Mouse (Mus musculus) forebrain, embryonic 16.5 days (tissue): ENCODE measurements around the gene Tmem259. TPM values are rescaled to one million over a fixed set of nuclear protein-coding genes. Genes with fewer than 3 reads are reported as not detected.

Experiments
- ATAC-seq: fragments of 200-750 bp; cut with Nextera tagmentation; 2 replicates; pipeline ENCODE4 v1.8.0; 2017; ENCODE audit warnings: mild to moderate bottlenecking, moderate library complexity
- H3K27ac ChIP-seq: fragments of 300-500 bp; sonication (generic); 2 replicates; pipeline ENCODE4 v1.5.1; 2014; ENCODE audit warnings: low read length, control low read depth
- H3K27me3 ChIP-seq: fragments of 300-500 bp; sonication (generic); replicated peaks from 2 replicates; pipeline ENCODE4 v1.6.1; 2014; ENCODE audit warnings: low read length; ENCODE audit not compliant: control insufficient read depth, insufficient read depth
- H3K36me3 ChIP-seq: fragments of 300-500 bp; sonication (generic); 2 replicates; pipeline ENCODE4 v1.6.1; 2014; ENCODE audit not compliant: control insufficient read depth, insufficient read depth
- H3K4me1 ChIP-seq: fragments of 300-500 bp; sonication (generic); replicated peaks from 2 replicates; pipeline ENCODE4 v1.6.1; 2014; ENCODE audit warnings: low read length; ENCODE audit not compliant: control insufficient read depth, insufficient read depth
- H3K4me2 ChIP-seq: fragments of 300-500 bp; sonication (generic); 2 replicates; pipeline ENCODE4 v1.6.1; 2014; ENCODE audit warnings: mild to moderate bottlenecking, low read length, control low read depth
- H3K4me3 ChIP-seq: fragments of 300-500 bp; sonication (generic); replicated peaks from 2 replicates; pipeline ENCODE4 v1.5.1; 2014; ENCODE audit warnings: mild to moderate bottlenecking, low read length, control low read depth
- H3K9ac ChIP-seq: fragments of 300-500 bp; sonication (generic); replicated peaks from 2 replicates; pipeline ENCODE4 v1.6.1; 2014; ENCODE audit warnings: low read depth, low read length, control low read depth
- H3K9me3 ChIP-seq: fragments of 300-500 bp; sonication (generic); 2 replicates; pipeline ENCODE4 v1.6.1; 2016; ENCODE audit warnings: low read length; ENCODE audit not compliant: control insufficient read depth
- WGBS: fragments of 180-500 bp; shearing (Covaris S2); extraction: QIAGEN DNeasy Blood & Tissue Kit; methylation state at CpG from one replicate; pipeline ENCODE4 v1.1.7; 2014; 5-methylcytosine and 5-hydroxymethylcytosine counted together
- polyA plus RNA-seq: library from polyadenylated mRNA; unstranded; fragments of >200 nt; fragmentation: Nextera tagmentation; extraction: Ambion mirVana; gene quantifications from 2 replicates; pipeline ENCODE4 v1.2.1, GENCODE M21; 2015

Gene Tmem259
- polyA plus RNA-seq, 1 experiment from 2014 or later: 12.8 TPM

DNA sequence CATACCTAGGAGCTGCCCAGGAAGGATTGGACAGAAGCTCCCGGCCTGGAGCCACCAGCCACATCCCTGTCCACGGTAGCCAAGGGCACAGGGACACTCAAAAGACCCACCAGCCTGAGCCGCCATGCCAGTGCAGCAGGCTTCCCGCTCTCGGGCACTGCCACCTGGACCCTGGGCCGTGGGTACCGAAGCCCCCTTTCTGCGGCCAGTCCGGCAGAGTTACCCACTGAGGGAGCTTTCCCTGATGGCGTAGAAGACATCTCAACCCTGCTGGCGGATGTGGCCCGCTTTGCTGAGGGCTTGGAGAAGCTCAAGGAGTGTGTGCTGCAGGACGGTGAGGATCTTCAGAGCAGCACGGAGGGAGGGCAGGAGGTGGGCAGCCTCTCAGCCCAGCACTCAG lies 33.6 kb upstream of the Tmem259 start:
- H3K4me3 ChIP-seq: no peak overlapping the region
- H3K27ac ChIP-seq: no peak overlapping the region
- H3K9me3 ChIP-seq: no peaks in the 10 kb centered on the region
- WGBS: 80% methylated on average over 14 of the region's 14 CpGs
- no peak overlapping the region for H3K4me2 ChIP-seq
- no peaks in the 10 kb centered on the region for H3K36me3 ChIP-seq
- no peaks in the 10 kb centered on the region for H3K4me1 ChIP-seq
- H3K27me3 ChIP-seq: peaks cover 54% of the 10 kb centered on the region
- H3K9ac ChIP-seq: no peak overlapping the region
- ATAC-seq: no peak

DNA sequence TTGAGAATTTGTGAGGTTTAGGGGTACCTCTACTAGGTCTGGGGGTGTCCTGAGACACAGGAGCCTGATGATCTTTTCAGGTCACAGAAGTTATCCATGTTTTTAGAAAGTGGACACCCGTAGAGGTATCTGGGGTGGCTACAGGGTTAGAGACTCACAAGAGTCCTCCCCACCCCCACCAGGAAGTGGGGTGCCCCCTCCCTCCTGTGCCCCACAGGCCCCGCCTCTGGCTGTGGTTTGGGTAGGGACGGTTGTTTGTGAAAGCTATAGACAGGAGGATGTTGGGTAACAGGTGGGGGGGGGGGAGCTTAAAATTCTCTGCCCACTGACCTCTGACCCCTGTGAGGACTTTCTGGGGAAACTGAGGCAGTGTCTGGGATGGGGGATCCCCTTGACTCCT lies 33.2 kb upstream of the Tmem259 start:
- ATAC-seq: no peak
- Histone ChIP-seq H3K9ac (no peak overlapping the region), H3K27ac (no peak overlapping the region), H3K27me3 (peaks cover 58% of the 10 kb centered on the region), H3K36me3 (no peaks in the 10 kb centered on the region), H3K9me3 (no peaks in the 10 kb centered on the region), H3K4me2 (no peak overlapping the region), H3K4me3 (no peak overlapping the region), H3K4me1 (no peaks in the 10 kb centered on the region)
- WGBS: 80% methylated on average over 3 of the region's 3 CpGs

DNA sequence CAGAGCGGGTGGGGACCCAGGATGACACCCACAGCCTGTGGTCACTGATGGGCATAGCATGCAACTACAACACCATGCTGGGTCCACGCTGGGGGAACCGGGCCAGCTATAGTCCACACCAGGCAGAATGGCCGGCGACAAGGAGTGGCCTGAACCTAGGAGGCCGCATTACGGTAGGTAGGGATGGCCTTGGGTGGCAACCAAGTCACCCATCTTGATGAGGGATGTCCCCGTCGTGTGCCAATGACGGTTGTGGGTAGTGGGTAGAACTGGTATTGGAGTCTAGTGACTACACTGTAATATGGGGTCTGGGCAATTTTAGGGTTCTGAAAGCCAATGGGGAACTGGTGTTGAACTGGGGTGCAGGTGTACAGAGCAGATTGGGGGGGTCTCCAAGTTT lies 32.8 kb upstream of the Tmem259 start:
- Histone ChIP-seq H3K4me2 (no peak overlapping the region), H3K27me3 (peaks cover 62% of the 10 kb centered on the region), H3K4me3 (no peak overlapping the region), H3K27ac (no peak overlapping the region), H3K36me3 (no peaks in the 10 kb centered on the region), H3K9me3 (no peaks in the 10 kb centered on the region; the same call in 1 of the 2 replicates), H3K9ac (no peak overlapping the region), H3K4me1 (no peaks in the 10 kb centered on the region)
- ATAC-seq: no peak
- WGBS: 84% methylated on average over 10 of the region's 10 CpGs

DNA sequence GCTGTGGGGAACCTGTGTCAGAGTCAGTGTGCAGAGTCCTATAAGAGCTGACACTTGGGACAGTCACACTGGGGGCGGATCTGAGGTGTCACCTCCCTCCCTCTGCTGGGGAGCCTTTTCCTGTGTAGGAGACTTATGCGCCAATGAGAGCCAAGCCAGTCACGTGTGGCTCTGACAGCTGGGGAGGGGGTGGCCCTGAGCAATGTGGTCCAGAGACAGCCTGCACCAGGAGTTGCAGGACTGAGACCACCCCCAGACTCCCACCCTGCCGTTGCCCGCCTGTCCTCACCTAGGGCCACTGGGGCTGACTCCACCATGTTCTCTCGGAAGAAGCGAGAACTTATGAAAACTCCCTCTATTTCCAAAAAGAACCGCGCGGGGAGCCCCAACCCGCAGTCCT lies 32.4 kb upstream of the Tmem259 start, which contains the start of gene Arhgap45:
Gene Arhgap45, plus strand, starts transcription at position 143 of the 400 bp plus-strand sequence.
- peaks cover 65% of the 10 kb centered on the region for H3K27me3 ChIP-seq
- no peak for ATAC-seq
- H3K9me3 ChIP-seq: no peaks in the 10 kb centered on the region; the same call in 1 of the 2 replicates
- no peak within 1 kb of the TSS for H3K27ac ChIP-seq
- no peak within 1 kb of the TSS for H3K4me2 ChIP-seq
- no peaks in the 10 kb centered on the region for H3K4me1 ChIP-seq
- WGBS: 70% methylated on average over 11 of the region's 11 CpGs
- H3K36me3 ChIP-seq: no peaks in the 10 kb centered on the region
- H3K4me3 ChIP-seq: no peak within 1 kb of the TSS
- H3K9ac ChIP-seq: no peak within 1 kb of the TSS

DNA sequence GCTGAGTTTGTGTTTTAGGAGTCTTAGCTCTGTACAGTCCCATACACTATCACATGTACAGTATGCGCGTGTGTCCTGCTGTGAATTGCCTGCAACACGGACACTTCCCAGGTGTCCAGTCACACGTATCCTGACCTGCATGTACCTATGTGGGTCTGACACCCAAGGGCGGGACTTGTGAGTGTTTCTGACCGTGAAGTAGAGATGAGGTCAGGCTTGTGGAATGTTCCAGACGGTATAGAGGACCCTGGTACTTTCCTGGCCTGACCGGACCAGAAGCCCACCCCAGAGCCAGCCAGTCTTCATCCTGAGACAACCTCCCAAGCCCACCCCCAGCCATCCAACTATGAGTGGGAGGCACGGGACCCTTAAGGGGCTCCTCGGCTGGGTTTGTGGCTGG lies 31.5 kb upstream of the Tmem259 start:
- Histone ChIP-seq H3K27me3 (peaks cover 62% of the 10 kb centered on the region), H3K27ac (no peak overlapping the region), H3K4me3 (no peak overlapping the region), H3K9ac (no peak overlapping the region), H3K9me3 (peaks cover 7% of the 10 kb centered on the region), H3K4me1 (no peaks in the 10 kb centered on the region), H3K4me2 (no peak overlapping the region), H3K36me3 (peaks cover 5% of the 10 kb centered on the region; the same call in 1 of the 2 replicates)
- 79% methylated on average over 10 of the region's 10 CpGs for WGBS
- no peak for ATAC-seq

DNA sequence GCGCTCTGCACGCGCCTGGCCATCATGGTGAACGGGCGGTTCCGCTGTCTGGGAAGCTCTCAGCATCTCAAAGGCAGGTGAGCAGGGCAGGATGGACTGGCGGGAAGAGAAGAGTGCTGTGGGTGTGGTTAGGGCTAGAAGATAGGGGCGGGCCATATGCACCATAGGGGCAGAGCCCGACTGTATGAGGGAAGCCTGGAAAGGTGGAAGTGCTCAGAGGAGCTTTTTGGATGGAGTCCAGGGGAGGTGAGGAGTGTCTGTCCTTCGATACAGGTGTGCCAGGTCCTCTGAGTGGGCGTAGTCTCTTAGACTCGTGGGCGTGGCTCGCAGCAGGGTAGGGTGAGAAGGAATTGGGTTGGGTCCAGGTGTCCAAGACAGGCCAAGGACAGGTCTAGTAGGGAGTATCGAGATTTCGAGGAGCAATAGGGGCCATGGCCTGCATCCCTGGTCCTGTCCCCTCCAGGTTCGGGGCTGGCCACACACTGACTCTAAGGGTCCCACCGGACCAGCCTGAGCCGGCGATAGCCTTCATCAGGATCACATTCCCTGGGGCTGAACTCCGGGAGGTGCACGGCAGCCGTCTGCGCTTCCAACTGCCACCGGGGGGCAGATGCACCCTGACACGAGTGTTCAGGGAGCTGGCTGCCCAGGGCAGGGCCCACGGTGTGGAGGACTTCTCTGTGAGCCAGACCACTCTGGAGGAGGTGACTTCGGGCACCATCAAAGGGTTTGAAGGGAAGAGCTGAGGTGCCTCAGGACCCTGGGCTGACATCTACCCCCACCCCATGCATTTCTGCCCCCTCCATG lies 30.6 kb upstream of the Tmem259 start:
- WGBS: 21% methylated on average over 28 of the region's 28 CpGs

DNA sequence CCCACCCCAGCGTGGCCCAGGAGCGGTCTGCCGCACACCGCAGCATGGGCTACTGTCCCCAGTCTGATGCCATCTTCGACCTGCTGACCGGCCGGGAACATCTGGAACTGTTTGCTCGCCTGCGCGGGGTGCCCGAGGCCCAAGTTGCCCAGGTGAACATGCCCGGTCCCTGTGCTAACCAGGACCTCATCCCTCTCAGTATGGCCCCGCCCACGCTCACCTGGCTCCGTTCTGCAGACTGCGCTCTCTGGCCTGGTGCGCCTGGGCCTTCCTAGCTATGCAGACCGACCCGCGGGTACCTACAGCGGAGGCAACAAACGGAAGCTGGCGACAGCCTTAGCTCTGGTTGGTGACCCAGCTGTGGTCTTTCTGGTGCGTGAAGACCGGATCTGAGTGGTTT lies 29.5 kb upstream of the Tmem259 start:
- no peak for ATAC-seq
- H3K9ac ChIP-seq: no peak overlapping the region
- H3K27me3 ChIP-seq: peaks cover 52% of the 10 kb centered on the region
- no peak overlapping the region for H3K4me2 ChIP-seq
- H3K4me1 ChIP-seq: no peaks in the 10 kb centered on the region
- no peak overlapping the region for H3K27ac ChIP-seq
- peaks cover 18% of the 10 kb centered on the region for H3K9me3 ChIP-seq
- H3K4me3 ChIP-seq: no peak overlapping the region
- peaks cover 7% of the 10 kb centered on the region; the same call in 1 of the 2 replicates for H3K36me3 ChIP-seq
- WGBS: 23% methylated on average over 25 of the region's 25 CpGs

More for the DNA sequence above, 30.6 kb upstream of the Tmem259 start:
- no peaks in the 10 kb centered on the region for H3K4me1 ChIP-seq
- H3K4me3 ChIP-seq: no peak overlapping the region
- peaks cover 62% of the 10 kb centered on the region for H3K27me3 ChIP-seq
- H3K9me3 ChIP-seq: peaks cover 16% of the 10 kb centered on the region
- no peak overlapping the region for H3K9ac ChIP-seq
- H3K4me2 ChIP-seq: no peak overlapping the region
- H3K36me3 ChIP-seq: peaks cover 7% of the 10 kb centered on the region; the same call in 1 of the 2 replicates
- no peak for ATAC-seq
- no peak overlapping the region for H3K27ac ChIP-seq

DNA sequence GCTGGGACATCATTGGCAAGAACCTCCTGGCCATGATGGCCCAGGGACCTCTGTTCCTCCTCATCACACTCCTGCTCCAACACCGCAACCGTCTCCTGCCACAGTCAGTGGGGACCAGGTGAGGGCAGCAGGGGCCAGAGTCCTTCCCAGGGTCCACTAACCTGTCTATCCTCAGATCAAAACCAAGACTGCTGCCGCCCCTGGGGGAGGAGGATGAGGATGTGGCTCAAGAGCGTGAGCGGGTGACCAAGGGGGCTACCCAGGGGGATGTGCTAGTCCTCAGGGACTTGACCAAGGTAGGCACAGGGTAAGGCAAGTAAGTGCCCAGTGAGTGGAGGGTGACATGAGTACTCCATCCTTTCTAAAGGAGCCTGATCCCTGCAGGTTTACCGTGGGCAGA lies 27.6 kb upstream of the Tmem259 start:
- no peak for ATAC-seq
- Histone ChIP-seq H3K4me3 (no peak overlapping the region), H3K36me3 (peaks cover 7% of the 10 kb centered on the region; the same call in 1 of the 2 replicates), H3K27me3 (peaks cover 45% of the 10 kb centered on the region), H3K27ac (no peak overlapping the region), H3K4me2 (no peak overlapping the region), H3K9me3 (peaks cover 18% of the 10 kb centered on the region), H3K4me1 (no peaks in the 10 kb centered on the region), H3K9ac (no peak overlapping the region)
- 85% methylated on average over 6 of the region's 6 CpGs for WGBS

DNA sequence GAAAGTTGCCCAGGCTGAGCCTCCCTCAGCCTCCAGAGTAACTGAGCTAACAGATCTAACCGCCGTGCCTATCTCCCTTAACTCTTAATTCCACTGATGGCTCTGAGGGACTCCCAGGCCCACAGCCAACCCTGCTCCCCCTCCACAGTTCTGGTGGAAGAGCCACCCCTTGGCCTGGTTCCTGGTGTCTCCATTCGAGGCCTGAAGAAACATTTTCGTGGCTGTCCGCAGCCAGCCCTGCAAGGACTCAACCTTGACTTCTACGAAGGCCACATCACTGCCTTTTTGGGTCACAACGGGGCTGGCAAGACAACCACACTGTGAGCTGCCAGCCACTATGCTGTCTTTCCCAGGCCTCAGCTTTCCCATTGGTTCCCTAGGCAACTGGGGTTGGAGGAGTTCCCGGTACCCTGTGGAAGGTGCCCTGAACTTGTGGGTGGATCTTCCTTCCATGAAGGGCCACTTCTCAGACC lies 20.1 kb upstream of the Tmem259 start:
- no peaks in the 10 kb centered on the region for H3K4me1 ChIP-seq
- H3K27ac ChIP-seq: no peak overlapping the region
- peaks cover 11% of the 10 kb centered on the region; the same call in 1 of the 2 replicates for H3K27me3 ChIP-seq
- H3K9ac ChIP-seq: no peak overlapping the region
- ATAC-seq: no peak
- H3K9me3 ChIP-seq: no peaks in the 10 kb centered on the region
- 89% methylated on average over 8 of the region's 8 CpGs for WGBS
- H3K4me2 ChIP-seq: no peak overlapping the region
- H3K36me3 ChIP-seq: no peaks in the 10 kb centered on the region
- no peak overlapping the region for H3K4me3 ChIP-seq
